Mouse (Mus musculus) kidney, adult 2 months (tissue): Measurements from ENCODE around the gene Cebpb.

Experiments used
- CTCF ChIP-seq: fragments of 200-500 bp; conservative IDR thresholded peaks from 2 replicates; pipeline ENCODE4 v1.5.1; 2011; ENCODE audit warnings: low read depth, mild to moderate bottlenecking, control low read depth, low read length, moderate library complexity, mixed read lengths; ENCODE audit not compliant: insufficient read depth, insufficient read length
- POLR2A ChIP-seq: fragments of 200-500 bp; IDR thresholded peaks from one replicate; pipeline ENCODE4 v1.6.1; 2011; ENCODE audit warnings: low read depth, low read length, control low read depth

- TF ChIP-seq CTCF (no peak), POLR2A (no peak)
These were observed 6.2 kb downstream of the Cebpb start for GRCm38 (mm10) chr2:167694963-167695362.
